Mouse (Mus musculus) bone marrow, adult 2 months (tissue): ENCODE data around the gene Zfp523.

ENCODE experiments used
- CTCF ChIP-seq: fragments of 200-500 bp; IDR thresholded peaks from 2 replicates; pipeline ENCODE4 v1.5.1; 2011; ENCODE audit warnings: low read length, control low read depth; ENCODE audit not compliant: control insufficient read depth, insufficient read depth
- POLR2A ChIP-seq: fragments of 200-500 bp; IDR thresholded peaks from 2 replicates; pipeline ENCODE4 v1.6.1; 2011; ENCODE audit warnings: low read depth, mild to moderate bottlenecking, control low read depth, low read length, borderline replicate concordance; ENCODE audit not compliant: control insufficient read depth

GRCm38 (mm10) chr17:28150456-28150855 is 26.5 kb upstream of the Zfp523 start:
- TF ChIP-seq CTCF (no peak), POLR2A (no peak)
